In the genomic region with DNA sequence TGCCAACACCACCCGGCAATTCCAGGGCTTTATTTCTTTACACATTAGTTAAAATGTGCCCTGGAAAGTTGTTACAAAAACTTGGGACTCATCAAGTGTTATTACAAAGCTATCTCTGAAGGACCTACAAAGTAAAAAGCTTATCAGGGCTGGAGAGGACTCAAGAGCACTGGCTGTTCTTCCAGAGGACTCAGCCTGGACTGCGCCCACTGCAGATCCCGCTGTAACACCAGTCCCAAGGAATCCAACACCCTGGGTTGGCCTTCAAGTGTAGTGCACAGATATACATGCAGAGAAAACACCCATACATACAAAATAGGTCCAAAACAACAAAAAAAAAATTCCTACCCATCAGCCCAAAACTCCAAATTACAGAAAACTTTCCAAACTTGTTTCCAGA, we compare ENCODE assay signal across 24 mouse cellular contexts.
"Had no signal": no experiment of that assay in that cellular context is flagged by ENCODE, and none has a peak within 500 bp of the region (broad histone marks: within the 10 kb centered on the region; RNA-seq: fewer than 3 reads in every experiment).

No protein-coding gene starts in this region.

- H3K27ac ChIP-seq: gastrocnemius, adult 2 months; heart, adult 2 months; heart, embryonic 13.5 days; heart, embryonic 15.5 days; hindbrain, embryonic 10.5 days; hindbrain, embryonic 12.5 days; hindbrain, embryonic 14.5 days; intestine, embryonic 15.5 days; kidney, embryonic 15.5 days; kidney, postnatal 0 days; limb, embryonic 13.5 days; limb, embryonic 15.5 days; liver, embryonic 12.5 days had no signal

- H3K4me1 ChIP-seq: intestine, embryonic 15.5 days had no signal

- H3K4me3 ChIP-seq: gastrocnemius, adult 2 months; heart, adult 2 months; heart, embryonic 13.5 days; heart, embryonic 15.5 days; hindbrain, embryonic 10.5 days; hindbrain, embryonic 12.5 days; intestine, embryonic 15.5 days; kidney, embryonic 15.5 days; limb, embryonic 13.5 days; limb, embryonic 15.5 days; liver, embryonic 12.5 days had no signal

- DNase-seq: gastrocnemius, adult 2 months; gastrocnemius, postnatal 10 days; gastrocnemius, postnatal 25 days; heart, adult 2 months; heart, postnatal 4 days; kidney, adult 11 months; kidney, adult 2 months; kidney, adult 9 months; kidney, postnatal 14 days; kidney, postnatal 36 days; layer of hippocampus, adult 9-11 months; layer of hippocampus, postnatal 36 days; left cerebral cortex, postnatal 4 days had no signal
